Mouse (Mus musculus): Measurements from ENCODE around the gene Trmt2a.

Gene Trmt2a

GRCm38 (mm10) chr16:18248433-18249363 lies at the start of gene Trmt2a, which contains the start of gene Ranbp1:
TSS of gene Trmt2a (plus strand) at chr16:18248679.
TSS of gene Ranbp1 (minus strand) at chr16:18248732.
- peak; percentile 96 to 99 for DNase-seq (ENCODE audit: low spot score in 2 of 2)

GRCm38 (mm10) chr16:18200062-18200461 lies 48.4 kb upstream of the Trmt2a start:
- DNase-seq (ENCODE audit: low spot score in 2 of 2): no peak

GRCm38 (mm10) chr16:18201620-18202019 lies 46.9 kb upstream of the Trmt2a start:
- no peak for DNase-seq (ENCODE audit: low spot score in 2 of 2)

- no peak for DNase-seq (ENCODE audit: low spot score in 2 of 2)
These were observed 46.4 kb upstream of the Trmt2a start for GRCm38 (mm10) chr16:18202061-18202460.

- DNase-seq (ENCODE audit: low spot score in 2 of 2): no peak
These were observed 44.9 kb upstream of the Trmt2a start for GRCm38 (mm10) chr16:18203430-18204091.

GRCm38 (mm10) chr16:18210701-18211416 lies 37.6 kb upstream of the Trmt2a start:
- peak; percentile 55 to 59 for DNase-seq (ENCODE audit: low spot score in 2 of 2)

- DNase-seq (ENCODE audit: low spot score in 2 of 2): peak; percentile 75 to 79
These were observed 36.9 kb upstream of the Trmt2a start for GRCm38 (mm10) chr16:18211417-18212171.

GRCm38 (mm10) chr16:18213689-18214088 lies 34.8 kb upstream of the Trmt2a start:
- DNase-seq (ENCODE audit: low spot score in 2 of 2): no peak

- no peak for DNase-seq (ENCODE audit: low spot score in 2 of 2)
These were observed 33.6 kb upstream of the Trmt2a start for GRCm38 (mm10) chr16:18214858-18215257.

- no peak for DNase-seq (ENCODE audit: low spot score in 2 of 2)
These were observed 30.9 kb upstream of the Trmt2a start, which contains the start of gene Ccdc188 for GRCm38 (mm10) chr16:18217579-18217978. TSS of gene Ccdc188 (plus strand) at chr16:18217879.

- no peak for DNase-seq (ENCODE audit: low spot score in 2 of 2)
These were observed 29.9 kb upstream of the Trmt2a start for GRCm38 (mm10) chr16:18218580-18218996.

- no peak for DNase-seq (ENCODE audit: low spot score in 2 of 2)
These were observed 28.5 kb upstream of the Trmt2a start for GRCm38 (mm10) chr16:18220001-18220400.

GRCm38 (mm10) chr16:18220856-18221542 lies 27.5 kb upstream of the Trmt2a start:
- no peak for DNase-seq (ENCODE audit: low spot score in 2 of 2)

- DNase-seq (ENCODE audit: low spot score in 2 of 2): no peak
These were observed 27.0 kb upstream of the Trmt2a start for GRCm38 (mm10) chr16:18221543-18221898.

GRCm38 (mm10) chr16:18222188-18222587 lies 26.3 kb upstream of the Trmt2a start:
- DNase-seq (ENCODE audit: low spot score in 2 of 2): no peak

- DNase-seq (ENCODE audit: low spot score in 2 of 2): no peak
These were observed 21.3 kb upstream of the Trmt2a start for GRCm38 (mm10) chr16:18227187-18227586.

- no peak for DNase-seq (ENCODE audit: low spot score in 2 of 2)
These were observed 20.5 kb upstream of the Trmt2a start for GRCm38 (mm10) chr16:18227897-18228422.

GRCm38 (mm10) chr16:18228856-18229255 lies 19.6 kb upstream of the Trmt2a start:
- DNase-seq (ENCODE audit: low spot score in 2 of 2): no peak

- DNase-seq (ENCODE audit: low spot score in 2 of 2): no peak
These were observed 18.9 kb upstream of the Trmt2a start for GRCm38 (mm10) chr16:18229622-18230021.

GRCm38 (mm10) chr16:18230617-18231016 lies 17.9 kb upstream of the Trmt2a start:
- DNase-seq (ENCODE audit: low spot score in 2 of 2): no peak
